In the genomic region with DNA sequence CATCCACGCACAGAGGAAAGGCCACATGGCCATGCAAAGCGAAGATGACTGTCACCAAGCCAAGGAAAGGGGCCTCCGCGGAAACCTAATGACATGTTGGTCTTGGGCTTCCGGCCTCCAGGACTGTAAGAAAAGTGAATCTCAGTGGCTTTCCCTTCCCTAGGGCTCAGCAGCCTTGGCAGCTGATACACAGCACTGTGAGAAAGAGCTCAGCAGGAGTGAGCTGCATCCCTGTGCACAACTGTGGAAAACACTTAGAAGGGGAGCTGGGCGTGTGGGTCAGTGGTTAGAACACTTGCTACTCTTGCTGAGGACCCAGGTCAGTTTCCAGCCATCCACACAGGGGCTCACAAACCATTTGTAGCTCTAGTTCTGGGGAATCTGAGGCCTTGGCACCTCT, we compare ENCODE assay signal across 23 mouse cellular contexts.
A peak's percentile ranks its signal among the peaks of the same experiment; 100 is the strongest.
DNase-seq lines count a peak whose midpoint lies in the region; ATAC-seq lines count a peak whose summit lies in the region.
"Had no signal": no experiment of that assay in that cellular context is flagged by ENCODE, and none has a peak within 500 bp of the region (broad histone marks: within the 10 kb centered on the region; RNA-seq: fewer than 3 reads in every experiment).

No protein-coding gene starts in this region.

- no peak overlapping the region for H3K9ac ChIP-seq in heart, embryonic 12.5 days
- no peak overlapping the region for H3K9ac ChIP-seq in neural tube, embryonic 15.5 days (replicated peaks)
- H3K9ac ChIP-seq: embryonic facial prominence, embryonic 15.5 days; forebrain, embryonic 12.5 days; heart, embryonic 13.5 days; hindbrain, embryonic 14.5 days had no signal

- H3K4me3 ChIP-seq in heart, embryonic 10.5 days = no peak overlapping the region
- H3K4me3 ChIP-seq in heart, embryonic 12.5 days = no peak overlapping the region
- no peak overlapping the region for H3K4me3 ChIP-seq in neural tube, embryonic 15.5 days (replicated peaks)
- no peak overlapping the region for H3K4me3 ChIP-seq in limb, embryonic 10.5 days
- H3K4me3 ChIP-seq: embryonic facial prominence, embryonic 15.5 days; forebrain, embryonic 12.5 days; heart, embryonic 13.5 days had no signal

- no peak for ATAC-seq in heart, embryonic 12.5 days (ENCODE audit: insufficient number of reproducible peaks, low FRiP score)
- ATAC-seq in neural tube, embryonic 15.5 days (ENCODE audit: low FRiP score) = no peak
- ATAC-seq: CD4-positive, CD25-positive, alpha-beta regulatory T cell, adult 4 months; hindbrain, postnatal 0 days; inflammation-experienced regulatory T-cells, adult 6 months had no signal

- H3K9me3 ChIP-seq in heart, embryonic 10.5 days = no peaks in the 10 kb centered on the region
- H3K9me3 ChIP-seq in heart, embryonic 12.5 days (replicated peaks) = no peaks in the 10 kb centered on the region
- H3K9me3 ChIP-seq in neural tube, embryonic 15.5 days (replicated peaks) = no peaks in the 10 kb centered on the region
- no peaks in the 10 kb centered on the region for H3K9me3 ChIP-seq in limb, embryonic 10.5 days (replicated peaks)
- H3K9me3 ChIP-seq: embryonic facial prominence, embryonic 15.5 days; forebrain, embryonic 12.5 days; heart, embryonic 13.5 days had no signal

- no peaks in the 10 kb centered on the region for H3K36me3 ChIP-seq in heart, embryonic 10.5 days
- H3K36me3 ChIP-seq in heart, embryonic 12.5 days = no peaks in the 10 kb centered on the region
- no peaks in the 10 kb centered on the region for H3K36me3 ChIP-seq in neural tube, embryonic 15.5 days
- H3K36me3 ChIP-seq in limb, embryonic 10.5 days = peaks cover 13% of the 10 kb centered on the region
- H3K36me3 ChIP-seq: embryonic facial prominence, embryonic 15.5 days; forebrain, embryonic 12.5 days; heart, embryonic 13.5 days had no signal

- H3K27me3 ChIP-seq in heart, embryonic 10.5 days (ENCODE audit: insufficient read depth, poor library complexity, severe bottlenecking) = peaks cover 50% of the 10 kb centered on the region
- H3K27me3 ChIP-seq in heart, embryonic 12.5 days (replicated peaks) = peaks cover 54% of the 10 kb centered on the region
- peaks cover 32% of the 10 kb centered on the region for H3K27me3 ChIP-seq in neural tube, embryonic 15.5 days (replicated peaks)
- H3K27me3 ChIP-seq in limb, embryonic 10.5 days (ENCODE audit: low read depth, poor library complexity, severe bottlenecking) = peaks cover 13% of the 10 kb centered on the region; the same call in 1 of the 2 replicates
- H3K27me3 ChIP-seq: embryonic facial prominence, embryonic 15.5 days had no signal

- peaks cover 18% of the 10 kb centered on the region for H3K4me1 ChIP-seq in heart, embryonic 10.5 days
- H3K4me1 ChIP-seq in heart, embryonic 12.5 days (replicated peaks) = peaks cover 13% of the 10 kb centered on the region
- H3K4me1 ChIP-seq in neural tube, embryonic 15.5 days = 0 out of 2 replicates have a peak, but pooled peaks cover 8% of the 10 kb centered on the region
- H3K4me1 ChIP-seq in limb, embryonic 10.5 days = peaks cover 54% of the 10 kb centered on the region

- peak; percentile 75 for DNase-seq in heart, embryonic 10.5 days (ENCODE audit: low spot score)
- peak; percentile 11 for DNase-seq in neural tube, embryonic 10.5 days (ENCODE audit: extremely low spot score, low spot score)
- peak; percentile 29 for DNase-seq in limb, embryonic 10.5 days (ENCODE audit: low spot score)
- DNase-seq in ovary, adult 18-20 months (ENCODE audit: low spot score) = no peak
- DNase-seq: adrenal gland, adult 2 months; adrenal gland, postnatal 14 days; cerebellum, adult 11 months; cerebellum, adult 8-10 months; cerebellum, postnatal 10 days; cerebellum, postnatal 36 days; embryo, embryonic 11 days; gastrocnemius, postnatal 10 days; gastrocnemius, postnatal 36 days; kidney, adult 11 months had no signal

- no peak overlapping the region for H3K4me2 ChIP-seq in heart, embryonic 12.5 days
- no peak overlapping the region for H3K4me2 ChIP-seq in neural tube, embryonic 15.5 days
- H3K4me2 ChIP-seq: embryonic facial prominence, embryonic 15.5 days; hindbrain, embryonic 14.5 days had no signal

- 83% methylated on average over 6 of the region's 6 CpGs for WGBS in heart, embryonic 10.5 days
- WGBS in heart, embryonic 12.5 days = 77% methylated on average over 6 of the region's 6 CpGs
- 91% methylated on average over 6 of the region's 6 CpGs for WGBS in neural tube, embryonic 15.5 days
- 92% methylated on average over 6 of the region's 6 CpGs for WGBS in limb, embryonic 10.5 days

- no peak overlapping the region for H3K27ac ChIP-seq in heart, embryonic 10.5 days
- H3K27ac ChIP-seq in heart, embryonic 12.5 days (ENCODE audit: poor library complexity, severe bottlenecking) = no peak overlapping the region
- H3K27ac ChIP-seq in neural tube, embryonic 15.5 days (replicated peaks) = no peak overlapping the region
- peak overlapping the region; percentile 4; the same call in 1 of the 2 replicates for H3K27ac ChIP-seq in limb, embryonic 10.5 days
- H3K27ac ChIP-seq: heart, embryonic 13.5 days; hindbrain, embryonic 14.5 days; hindbrain, postnatal 0 days had no signal
